Mouse (Mus musculus) CD8-positive naive resting alpha-beta T cell, adult 57 days (primary cell): Measurements from ENCODE around the gene Pdzd2. TPM values are rescaled to one million over a fixed set of nuclear protein-coding genes. Genes with fewer than 3 reads are reported as not detected.

ENCODE experiments used
- total RNA-seq: library from RNA; stranded (reverse); gene quantifications from one replicate; pipeline ENCODE4 v1.2.4, GENCODE M21; 2023

Pdzd2 gene
- total RNA-seq = 1.9 TPM

DNA sequence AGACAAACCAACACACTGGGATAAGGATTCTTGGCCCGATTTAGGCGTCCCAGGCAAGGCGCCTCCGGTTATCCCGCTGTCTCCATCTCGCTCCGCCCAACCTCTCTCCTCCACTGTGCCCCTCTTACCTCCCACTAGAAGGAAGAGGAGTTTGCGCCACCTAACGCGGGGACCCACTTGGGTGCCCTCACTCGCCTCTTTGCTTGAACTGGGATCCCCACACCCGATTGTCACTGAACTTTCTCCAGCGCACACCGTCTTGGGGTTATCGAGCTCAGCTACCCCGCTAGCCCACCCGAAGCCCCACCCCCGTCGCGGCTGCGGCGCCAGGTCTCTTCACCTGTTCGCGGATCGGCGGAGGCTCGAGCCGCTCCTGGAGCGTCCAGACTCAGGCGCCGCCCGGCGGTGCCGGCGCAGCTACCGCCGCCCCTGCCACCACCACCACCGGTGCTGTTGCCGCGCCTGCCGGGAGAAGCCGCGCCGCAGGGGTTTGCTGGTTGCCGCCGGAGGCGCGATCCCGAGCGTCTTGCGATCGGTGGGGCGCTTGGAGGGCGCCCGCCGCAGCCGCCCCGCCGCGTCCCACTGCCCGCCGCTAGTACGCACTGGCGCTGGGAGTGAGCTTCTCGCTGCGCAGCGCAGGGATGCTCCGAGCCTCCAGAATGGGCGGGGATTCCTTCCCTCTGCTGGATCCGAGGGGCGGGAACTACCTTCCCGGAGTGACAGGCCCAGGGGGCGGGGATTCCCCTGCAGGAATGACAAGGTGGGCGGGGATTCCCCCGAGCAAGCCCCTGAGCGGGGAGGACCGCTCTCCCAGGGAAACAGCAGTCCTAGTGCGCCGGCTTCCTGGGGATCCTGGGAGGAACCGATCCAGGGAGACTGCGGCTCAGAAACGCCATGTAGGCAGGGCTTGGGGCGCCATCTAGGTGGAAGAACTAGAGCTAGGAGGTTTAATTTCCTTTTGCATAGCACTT lies at the start of gene Pdzd2:
TSS of gene Pdzd2 (minus strand) at position 648 of the 971 bp plus-strand sequence.

DNA sequence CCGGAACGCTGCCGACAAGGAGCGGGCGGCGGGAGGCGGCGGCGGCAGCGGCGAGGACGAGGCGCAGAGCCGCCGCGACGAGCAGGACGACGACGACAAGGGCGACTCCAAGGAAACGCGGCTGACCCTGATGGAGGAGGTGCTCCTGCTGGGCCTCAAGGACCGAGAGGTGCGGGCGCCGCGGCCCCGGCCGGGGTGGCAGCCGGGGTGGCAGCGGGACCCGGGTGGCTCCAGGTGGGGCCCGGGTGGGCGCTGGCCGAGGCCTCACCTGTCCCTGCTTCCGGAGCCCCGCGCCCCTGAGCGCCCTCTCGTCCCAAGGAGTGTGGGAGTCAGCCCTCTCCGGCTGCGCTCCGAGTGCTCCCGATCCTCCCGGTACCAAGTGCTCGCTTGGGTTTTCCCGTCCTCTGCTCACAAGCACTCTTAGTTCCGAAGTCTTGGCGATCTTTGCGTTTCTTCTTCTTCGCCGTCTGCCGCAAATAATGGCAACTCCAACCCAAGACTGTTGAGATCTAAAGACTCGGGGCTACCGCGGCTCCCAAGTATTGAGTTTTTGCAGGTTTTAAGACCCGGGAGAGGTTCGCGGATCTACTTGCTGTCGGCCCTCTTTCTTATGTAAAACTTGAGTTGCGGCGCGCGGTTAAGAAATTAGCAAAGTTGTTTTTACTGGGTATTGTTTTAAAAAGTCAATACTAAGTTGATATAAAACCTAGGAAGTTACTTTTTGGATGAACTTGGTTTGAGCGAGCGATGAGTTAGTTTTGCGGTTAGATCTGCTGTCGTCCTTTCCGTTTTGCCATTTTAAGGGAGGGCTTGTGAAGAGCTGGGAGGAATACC lies 417.7 kb downstream of the Pdzd2 start, which contains the start of gene 1810049J17Rik:
TSS of gene 1810049J17Rik (minus strand) at position 112 of the 834 bp plus-strand sequence.

DNA sequence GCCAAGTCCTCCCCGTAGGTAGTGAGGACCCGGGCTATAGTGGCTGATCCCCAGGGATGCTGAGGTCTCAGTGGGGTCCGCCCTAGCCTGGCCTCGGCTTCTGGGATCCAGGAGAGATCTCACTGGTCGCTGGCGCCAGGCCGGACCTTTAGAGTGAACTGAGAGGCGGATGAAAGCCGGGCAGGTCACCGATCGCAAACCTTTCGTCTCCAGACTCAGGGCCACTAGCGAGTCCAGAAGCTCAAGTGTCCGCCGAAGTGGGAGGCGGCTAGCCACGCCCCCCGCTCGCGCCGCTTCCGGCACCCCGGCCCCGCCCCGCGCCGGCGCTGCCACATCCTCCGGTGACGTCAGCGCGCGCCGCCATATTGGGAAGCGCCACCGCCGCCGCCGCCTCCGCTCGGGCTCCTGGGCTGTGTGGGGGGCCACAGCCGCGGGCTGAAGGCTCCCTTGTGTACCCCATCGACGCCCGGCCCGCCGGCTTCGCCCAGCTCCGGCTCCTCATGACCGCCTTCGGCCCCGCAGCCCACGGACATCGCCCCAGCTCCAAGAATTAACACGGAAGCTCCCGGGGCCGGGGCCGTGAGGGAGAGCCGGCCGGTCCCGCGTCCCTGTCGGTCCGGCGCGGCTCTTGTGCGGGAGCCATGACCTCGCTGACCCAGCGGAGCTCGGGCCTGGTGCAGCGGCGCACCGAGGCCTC lies 418.5 kb downstream of the Pdzd2 start, which contains the start of gene Golph3:
TSS of gene Golph3 (plus strand) at position 360 of the 697 bp plus-strand sequence.

Other genes starting within 250 kb of the Pdzd2 start
- 18.0 TPM for gene 6030458C11Rik, start 84.7 kb upstream of the Pdzd2 start, total RNA-seq
- gene Drosha, start 84.9 kb upstream of the Pdzd2 start, total RNA-seq = 27.1 TPM